Mouse (Mus musculus) thymus, adult 2 months (tissue): Measurements from ENCODE around the gene Cln6. TPM values are rescaled to one million over a fixed set of nuclear protein-coding genes. Genes with fewer than 3 reads are reported as not detected.
"Not testable (repeated sequence)": the region's sequence is repeated elsewhere in the genome, so short reads cannot be mapped to it uniquely, and the experiment has no call there.

Experiments
- DNase-seq: peaks from one replicate; pipeline ENCODE4 v3.0.0; 2021
- H3K27ac ChIP-seq: fragments of 200-500 bp; 2 replicates; pipeline ENCODE4 v1.5.1; 2012; ENCODE audit warnings: low read length, control low read depth; ENCODE audit not compliant: control insufficient read depth, insufficient read depth
- H3K27me3 ChIP-seq: fragments of 200-500 bp; 2 replicates; pipeline ENCODE4 v1.6.1; 2012; ENCODE audit warnings: mild to moderate bottlenecking, low read length, moderate library complexity, mixed read lengths; ENCODE audit not compliant: control insufficient read depth, insufficient read depth
- H3K36me3 ChIP-seq: fragments of 200-500 bp; 2 replicates; pipeline ENCODE4 v1.6.1; 2012; ENCODE audit warnings: mild to moderate bottlenecking, low read length, moderate library complexity; ENCODE audit not compliant: control insufficient read depth, insufficient read depth
- H3K4me1 ChIP-seq: fragments of 200-500 bp; replicated peaks from 2 replicates; pipeline ENCODE4 v1.6.1; 2012; ENCODE audit warnings: low read length; ENCODE audit not compliant: control insufficient read depth, insufficient read depth
- H3K4me3 ChIP-seq: fragments of 200-500 bp; 2 replicates; pipeline ENCODE4 v1.5.1; 2012; ENCODE audit warnings: mild to moderate bottlenecking, low read length, control low read depth, moderate library complexity; ENCODE audit not compliant: control insufficient read depth, insufficient read depth
- CTCF ChIP-seq: fragments of 200-500 bp; IDR thresholded peaks from 2 replicates; pipeline ENCODE4 v1.5.1; 2012; ENCODE audit warnings: mild to moderate bottlenecking, control low read depth, low read length, moderate library complexity, borderline replicate concordance; ENCODE audit not compliant: control insufficient read depth, poor library complexity, insufficient read depth; ENCODE audit errors: extremely low read depth
- POLR2A ChIP-seq: fragments of 200-500 bp; IDR thresholded peaks from 2 replicates; pipeline ENCODE4 v1.6.1; 2012; ENCODE audit warnings: mild to moderate bottlenecking, low read length, control low read depth, moderate library complexity; ENCODE audit not compliant: control insufficient read depth, poor library complexity, insufficient read depth; ENCODE audit errors: extremely low read depth
- WGBS: fragments of 180-500 bp; shearing (Covaris S2); methylation state at CpG from one replicate; pipeline ENCODE4 v1.1.7; 2018; 5-methylcytosine and 5-hydroxymethylcytosine counted together
- polyA plus RNA-seq: library from polyadenylated mRNA; depleted of rRNA; stranded (reverse); fragments of >200 nt; gene quantifications from 2 replicates; pipeline ENCODE4 v1.2.3, GENCODE M21; 2012

Cln6 gene
- polyA plus RNA-seq, 1 experiment: 83.6 TPM

- 39% methylated on average over 14 of the region's 14 CpGs for WGBS
- H3K27me3 ChIP-seq: no peaks in the 10 kb centered on the region
- no peak for DNase-seq
- no peaks in the 10 kb centered on the region for H3K36me3 ChIP-seq
- peak overlapping the region; percentile 19; the same call in 1 of the 2 replicates for H3K27ac ChIP-seq
- peak overlapping the region; percentile 88 for H3K4me3 ChIP-seq
- H3K4me1 ChIP-seq: peaks cover 6% of the 10 kb centered on the region
- TF ChIP-seq CTCF: no peak
- no peak for TF ChIP-seq POLR2A
These were observed 26.2 kb upstream of the Cln6 start for GRCm38 (mm10) chr9:62812216-62813049.

DNA sequence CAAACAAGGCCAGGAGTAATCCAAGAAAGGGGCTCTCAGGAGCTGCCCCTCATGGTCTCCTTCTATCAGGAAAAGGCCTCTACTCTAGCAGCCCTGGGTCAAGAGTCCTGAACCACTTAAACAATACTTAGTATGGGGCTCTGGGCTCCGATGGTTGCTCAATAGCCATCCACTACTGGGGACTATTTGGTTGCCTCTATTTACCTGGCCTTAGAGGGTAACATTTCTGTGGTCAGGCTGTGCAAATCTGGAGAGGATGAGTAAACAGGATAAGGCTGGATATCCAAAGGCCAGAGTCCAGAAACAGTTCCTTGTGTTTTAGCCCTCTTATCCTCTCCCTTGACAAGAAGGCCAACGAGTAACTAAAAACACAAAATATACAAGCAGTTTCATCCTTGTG is 23.8 kb upstream of the Cln6 start:
- Histone ChIP-seq H3K4me1 (peaks cover 6% of the 10 kb centered on the region), H3K27ac (no peak overlapping the region), H3K36me3 (no peaks in the 10 kb centered on the region), H3K27me3 (no peaks in the 10 kb centered on the region), H3K4me3 (no peak overlapping the region)
- 98% methylated on average over 2 of the region's 2 CpGs for WGBS
- TF ChIP-seq POLR2A (no peak), CTCF (no peak)
- no peak for DNase-seq

DNA sequence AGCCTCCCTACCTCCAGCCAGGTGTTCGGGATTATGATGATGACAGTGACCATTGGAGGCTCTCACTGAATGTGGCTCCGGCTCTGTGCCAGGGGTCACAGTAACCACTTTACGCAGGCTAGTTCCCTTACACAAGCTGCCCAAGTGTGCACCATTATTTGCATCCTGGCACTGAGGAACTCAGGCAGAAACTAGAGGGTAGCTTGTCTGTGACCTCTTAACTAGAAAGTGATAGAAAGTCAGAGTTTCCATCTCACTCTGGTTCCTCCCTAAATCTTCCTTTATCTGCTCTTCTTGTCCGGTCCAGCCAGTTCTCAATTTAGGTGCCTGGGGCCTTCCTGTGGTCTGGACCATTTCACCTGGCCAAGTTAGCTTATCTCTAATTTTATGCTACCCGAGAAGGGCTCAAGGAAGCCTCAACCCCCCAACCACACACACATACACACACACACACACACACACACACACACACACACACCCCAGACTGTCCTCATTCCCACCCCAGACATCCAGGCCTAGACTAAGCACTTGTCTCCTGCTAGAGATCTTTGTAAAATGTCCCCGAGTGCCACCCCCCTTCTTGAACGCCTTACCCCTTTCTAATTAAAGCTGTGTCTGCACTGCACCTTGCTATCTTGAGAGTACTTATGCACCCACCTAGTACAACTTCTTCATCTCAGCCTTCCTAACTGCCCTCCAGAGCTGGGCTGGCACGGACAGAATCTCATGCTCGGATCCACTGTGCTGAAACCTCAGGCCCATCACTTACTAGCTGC is 22.1 kb upstream of the Cln6 start:
- H3K27ac ChIP-seq: no peak overlapping the region

GRCm38 (mm10) chr9:62817099-62817571 is 21.4 kb upstream of the Cln6 start:
- TF ChIP-seq POLR2A (no peak), CTCF (no peak)
- DNase-seq: no peak
- no peak overlapping the region for H3K4me3 ChIP-seq
- peak overlapping the region; percentile 34; the same call in 1 of the 2 replicates for H3K27ac ChIP-seq
- no peaks in the 10 kb centered on the region for H3K36me3 ChIP-seq
- peaks cover under 1% of the 10 kb centered on the region; the same call in 1 of the 2 replicates for H3K4me1 ChIP-seq
- 64% methylated on average over 12 of the region's 12 CpGs for whole genome bisulfite sequencing
- no peaks in the 10 kb centered on the region for H3K27me3 ChIP-seq

More for the DNA sequence above, 22.1 kb upstream of the Cln6 start:
- Histone ChIP-seq H3K36me3 (no peaks in the 10 kb centered on the region), H3K27me3 (no peaks in the 10 kb centered on the region), H3K4me3 (no peak overlapping the region), H3K4me1 (peaks cover 3% of the 10 kb centered on the region; the same call in 1 of the 2 replicates)
- no peak for DNase-seq
- no peak for TF ChIP-seq POLR2A
- no peak for TF ChIP-seq CTCF
- WGBS: 89% methylated on average over 9 of the region's 9 CpGs

- WGBS: 91% methylated on average over 4 of the region's 4 CpGs
- Histone ChIP-seq H3K36me3 (no peaks in the 10 kb centered on the region), H3K4me3 (no peak overlapping the region), H3K27ac (peak overlapping the region; percentile 34; the same call in 1 of the 2 replicates), H3K4me1 (no peaks in the 10 kb centered on the region), H3K27me3 (no peaks in the 10 kb centered on the region)
- no peak for TF ChIP-seq CTCF
- TF ChIP-seq POLR2A: no peak
- DNase-seq: no peak
These were observed 20.6 kb upstream of the Cln6 start for GRCm38 (mm10) chr9:62817828-62818614.

- H3K4me1 ChIP-seq: no peaks in the 10 kb centered on the region
- no peak for TF ChIP-seq CTCF
- TF ChIP-seq POLR2A: no peak
- H3K4me3 ChIP-seq: no peak overlapping the region
- no peak overlapping the region for H3K27ac ChIP-seq
- no peaks in the 10 kb centered on the region for H3K36me3 ChIP-seq
- H3K27me3 ChIP-seq: no peaks in the 10 kb centered on the region
- 74% methylated on average over 3 of the region's 3 CpGs for WGBS
- no peak for DNase-seq
These were observed 19.1 kb upstream of the Cln6 start for GRCm38 (mm10) chr9:62819494-62819893.

GRCm38 (mm10) chr9:62819910-62820309 is 18.7 kb upstream of the Cln6 start:
- H3K4me3 ChIP-seq, H3K36me3 ChIP-seq, DNase-seq, H3K27me3 ChIP-seq, H3K27ac ChIP-seq, H3K4me1 ChIP-seq: not testable (repeated sequence)
- WGBS: 87% methylated on average over 6 of the region's 6 CpGs
